ENCODE assay signal across 10 mouse cellular contexts in the genomic region with DNA sequence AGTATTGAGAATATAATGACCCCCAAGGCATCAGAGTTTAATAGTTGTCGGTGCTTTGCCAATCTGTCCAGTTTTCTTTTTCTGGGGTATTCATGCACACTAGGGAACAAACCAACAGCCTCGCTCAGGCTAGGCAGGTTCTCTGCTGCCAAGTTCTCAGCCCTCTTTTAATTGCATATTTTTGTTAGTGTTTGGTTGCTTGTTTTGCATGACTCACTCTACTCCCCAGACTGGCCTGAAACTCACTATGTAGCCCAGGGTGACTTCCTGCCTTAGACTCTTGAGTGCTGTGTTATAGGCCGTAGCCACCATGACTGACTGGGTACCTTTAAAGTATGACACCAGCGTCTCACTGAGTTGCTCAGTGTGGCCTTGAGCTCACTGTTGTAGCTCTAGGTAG. TPM values are rescaled to one million over a fixed set of nuclear protein-coding genes. Genes with fewer than 3 reads are reported as not detected.
DNase-seq lines count a peak whose midpoint lies in the region; ATAC-seq and TF ChIP-seq lines count a peak whose summit lies in the region.
"Had no signal": no experiment of that assay in that cellular context is flagged by ENCODE, and none has a peak within 500 bp of the region (broad histone marks: within the 10 kb centered on the region; RNA-seq: fewer than 3 reads in every experiment).

No protein-coding gene starts in this region.

- H3K9ac ChIP-seq in embryonic facial prominence, embryonic 14.5 days (ENCODE audit: low read depth, low read length) = no peak overlapping the region
- no peak overlapping the region for H3K9ac ChIP-seq in limb, embryonic 13.5 days

- H3K27ac ChIP-seq in embryonic facial prominence, embryonic 14.5 days (replicated peaks; ENCODE audit: low read depth, low read length) = no peak overlapping the region
- no peak overlapping the region for H3K27ac ChIP-seq in embryonic facial prominence, embryonic 10.5 days (replicated peaks)
- H3K27ac ChIP-seq in limb, embryonic 13.5 days = no peak overlapping the region
- H3K27ac ChIP-seq in limb, embryonic 10.5 days = no peak overlapping the region

- no peaks in the 10 kb centered on the region for H3K9me3 ChIP-seq in embryonic facial prominence, embryonic 14.5 days (ENCODE audit: control insufficient read depth, low read length)
- no peaks in the 10 kb centered on the region for H3K9me3 ChIP-seq in embryonic facial prominence, embryonic 10.5 days
- H3K9me3 ChIP-seq in limb, embryonic 13.5 days = no peaks in the 10 kb centered on the region
- no peaks in the 10 kb centered on the region for H3K9me3 ChIP-seq in limb, embryonic 10.5 days (replicated peaks)

- TF ChIP-seq POLR2A in myocyte (IDR thresholded peaks at IDR 0.05; ENCODE audit: insufficient read length, low read depth) = no peak

- peaks cover 21% of the 10 kb centered on the region; the same call in 1 of the 2 replicates for H3K36me3 ChIP-seq in embryonic facial prominence, embryonic 14.5 days (ENCODE audit: control insufficient read depth, insufficient read depth, low read length)
- peaks cover 30% of the 10 kb centered on the region for H3K36me3 ChIP-seq in embryonic facial prominence, embryonic 10.5 days (replicated peaks)
- peaks cover 14% of the 10 kb centered on the region for H3K36me3 ChIP-seq in limb, embryonic 13.5 days
- peaks cover 29% of the 10 kb centered on the region for H3K36me3 ChIP-seq in limb, embryonic 10.5 days
- peaks cover 4% of the 10 kb centered on the region for H3K36me3 ChIP-seq in myocyte (ENCODE audit: control insufficient read depth, insufficient read depth)

- no peak overlapping the region for H3K4me2 ChIP-seq in embryonic facial prominence, embryonic 14.5 days (ENCODE audit: low read depth, low read length)
- no peak overlapping the region for H3K4me2 ChIP-seq in limb, embryonic 13.5 days (replicated peaks)
- peak overlapping the region; percentile 25 for H3K4me2 ChIP-seq in myocyte (ENCODE audit: low read depth)

- H3K27me3 ChIP-seq in embryonic facial prominence, embryonic 14.5 days (replicated peaks; ENCODE audit: control insufficient read depth, insufficient read depth, low read length) = no peaks in the 10 kb centered on the region
- H3K27me3 ChIP-seq in embryonic facial prominence, embryonic 10.5 days (replicated peaks; ENCODE audit: low read depth, poor library complexity, severe bottlenecking) = no peaks in the 10 kb centered on the region
- no peaks in the 10 kb centered on the region for H3K27me3 ChIP-seq in limb, embryonic 13.5 days
- H3K27me3 ChIP-seq in limb, embryonic 10.5 days (ENCODE audit: low read depth, poor library complexity, severe bottlenecking) = no peaks in the 10 kb centered on the region
- H3K27me3 ChIP-seq in myocyte (ENCODE audit: control insufficient read depth, insufficient read depth, insufficient read length) = no peaks in the 10 kb centered on the region

- peak; percentile 47; the same call in 1 of the 2 replicates for ATAC-seq in embryonic facial prominence, embryonic 14.5 days (ENCODE audit: low read depth)
- ATAC-seq in limb, embryonic 13.5 days (ENCODE audit: low FRiP score, low read depth) = peak; percentile 28; the same call in 1 of the 2 replicates

- peaks cover 76% of the 10 kb centered on the region for H3K79me2 ChIP-seq in myocyte (ENCODE audit: control insufficient read depth, insufficient read depth)

- 80% methylated on average over 4 of the region's 4 CpGs for WGBS in embryonic facial prominence, embryonic 14.5 days
- WGBS in embryonic facial prominence, embryonic 10.5 days = 86% methylated on average over 4 of the region's 4 CpGs
- WGBS in limb, embryonic 13.5 days = 64% methylated on average over 4 of the region's 4 CpGs
- 81% methylated on average over 4 of the region's 4 CpGs for WGBS in limb, embryonic 10.5 days

- no peak overlapping the region for H3K4me3 ChIP-seq in embryonic facial prominence, embryonic 14.5 days (ENCODE audit: low read depth, low read length)
- H3K4me3 ChIP-seq in embryonic facial prominence, embryonic 10.5 days = no peak overlapping the region
- H3K4me3 ChIP-seq in limb, embryonic 13.5 days = no peak overlapping the region
- H3K4me3 ChIP-seq in limb, embryonic 10.5 days = no peak overlapping the region
- no peak overlapping the region for H3K4me3 ChIP-seq in myocyte

- H3K4me1 ChIP-seq in embryonic facial prominence, embryonic 14.5 days (ENCODE audit: control insufficient read depth, insufficient read depth, low read length) = peaks cover 4% of the 10 kb centered on the region; the same call in 1 of the 2 replicates
- peaks cover 7% of the 10 kb centered on the region for H3K4me1 ChIP-seq in embryonic facial prominence, embryonic 10.5 days
- H3K4me1 ChIP-seq in limb, embryonic 13.5 days = peaks cover 18% of the 10 kb centered on the region
- H3K4me1 ChIP-seq in limb, embryonic 10.5 days = 0 out of 2 replicates have a peak, but pooled peaks cover 7% of the 10 kb centered on the region

- no peak for DNase-seq in embryonic facial prominence, embryonic 14.5 days (ENCODE audit: low spot score)
- DNase-seq in embryonic facial prominence, embryonic 10.5 days (ENCODE audit: low spot score) = no peak
- no peak for DNase-seq in limb, embryonic 10.5 days (ENCODE audit: low spot score)
- peak; percentile 64 for DNase-seq in brain, adult 2 months (ENCODE audit: low read depth, low spot score)
- DNase-seq in right cerebral cortex, postnatal 4 days = no peak
- no peak for DNase-seq in gastrocnemius, postnatal 4 days (ENCODE audit: low spot score in 2 of 2)
- DNase-seq: cerebellum, postnatal 25 days; lung, postnatal 14 days had no signal

- H3ac ChIP-seq in myocyte (ENCODE audit: control insufficient read depth, insufficient read length) = no peak overlapping the region

TF ChIP-seq in myocyte, 11 proteins besides CTCF, POLR2A, EP300 and RAD21:
- no peak for TF ChIP-seq MYOG (IDR thresholded peaks at IDR 0.05; ENCODE audit: control insufficient read depth in 1 of 3, insufficient read depth in 1 of 3, insufficient read length in 2 of 3, low read depth in 2 of 3)
- no peak for TF ChIP-seq POLR2AphosphoS2 (IDR thresholded peaks at IDR 0.05; ENCODE audit: insufficient read length, low read depth)
- no peak for TF ChIP-seq E2F4 (IDR thresholded peaks at IDR 0.05; ENCODE audit: insufficient read depth)
- TF ChIP-seq TCF3 (IDR thresholded peaks at IDR 0.05; ENCODE audit: insufficient read length, low read depth) = no peak
- TF ChIP-seq USF1 (IDR thresholded peaks at IDR 0.05; ENCODE audit: low read depth) = no peak
- no peak for TF ChIP-seq SRF (IDR thresholded peaks at IDR 0.05; ENCODE audit: control insufficient read depth, insufficient read length, low read depth)
- TF ChIP-seq REST (IDR thresholded peaks at IDR 0.05; ENCODE audit: insufficient read depth, insufficient read length) = no peak
- no peak for TF ChIP-seq CEBPB (IDR thresholded peaks at IDR 0.05; ENCODE audit: insufficient read depth, poor library complexity, severe bottlenecking)
- TF ChIP-seq TCF12 (IDR thresholded peaks at IDR 0.05; ENCODE audit: insufficient read depth, poor library complexity, severe bottlenecking) = no peak
TF ChIP-seq in myocyte: peak in this region for 0.

RNA-seq across cellular contexts. Expression of gene Pan3, which starts 19.0 kb away (rescaled TPM):
- polyA plus RNA-seq in embryonic facial prominence, embryonic 14.5 days (2014; fragmentation: Nextera tagmentation; extraction: Ambion mirVana) = 57.5 and 60.1 TPM in 2 replicates
- 59.7 and 60.9 TPM in 2 replicates for polyA plus RNA-seq in embryonic facial prominence, embryonic 10.5 days (2016; fragmentation: Nextera tagmentation; extraction: Ambion mirVana)
- polyA plus RNA-seq in limb, embryonic 13.5 days (2015; fragmentation: Nextera tagmentation; extraction: Ambion mirVana) = 69.7 and 77.7 TPM in 2 replicates
- polyA plus RNA-seq in limb, embryonic 10.5 days (2016; fragmentation: Nextera tagmentation; extraction: Ambion mirVana) = 46.9 and 47.8 TPM in 2 replicates
- polyA plus RNA-seq in myocyte (2012; fragmentation: generic; extraction: Trizol) = 10.9 TPM
- total RNA-seq in gastrocnemius, postnatal 4 days (2021) = 10 to 100 TPM; 57.5 to 78.1 TPM

RNA-seq across cellular contexts. Expression of gene Flt3, which starts 48.6 kb away (rescaled TPM):
- 0.35 and 0.45 TPM in 2 replicates for polyA plus RNA-seq in embryonic facial prominence, embryonic 14.5 days (2014; fragmentation: Nextera tagmentation; extraction: Ambion mirVana)
- 0.06 and 0.09 TPM in 2 replicates for polyA plus RNA-seq in embryonic facial prominence, embryonic 10.5 days (2016; fragmentation: Nextera tagmentation; extraction: Ambion mirVana)
- polyA plus RNA-seq in limb, embryonic 13.5 days (2015; fragmentation: Nextera tagmentation; extraction: Ambion mirVana) = 0.17 TPM in 2 replicates
- polyA plus RNA-seq in limb, embryonic 10.5 days (2016; fragmentation: Nextera tagmentation; extraction: Ambion mirVana) = 0.05 TPM in 1 of 2 replicates, not detected in the other
- 0.01 TPM for polyA plus RNA-seq in myocyte (2012; fragmentation: generic; extraction: Trizol)
- not detected for total RNA-seq in gastrocnemius, postnatal 4 days (2021)
